Mouse (Mus musculus) left cerebral cortex, postnatal 10 days (tissue): ENCODE measurements around the gene Lingo2. TPM values are rescaled to one million over a fixed set of nuclear protein-coding genes. Genes with fewer than 3 reads are reported as not detected.

Experiments
- DNase-seq, 2 experiments: peaks; one replicate each; pipeline ENCODE4 v3.0.0; 2021 to 2022; ENCODE audit warnings: low spot score in 2 of 2, mixed read lengths in 1 of 2; ENCODE audit errors: extremely low spot score in 1 of 2
- intact Hi-C: fragments of 180-260 bp; cut with DNase I; formaldehyde crosslinking; loops from one replicate; pipeline ENCODE4 v1.15.1; 2025
- total RNA-seq, 2 experiments: library from RNA; stranded (reverse); gene quantifications; 2 replicates each; pipeline ENCODE4 v1.2.3; 2021

The Lingo2 gene
- total RNA-seq, 2 experiments from 2014 or later: 88.1 to 91.8 TPM

GRCm38 (mm10) chr4:36576801-36577200, 374.7 kb downstream of the Lingo2 start:
- no peak for DNase-seq
- intact Hi-C loops: no loop called here

- no peak for DNase-seq
- intact Hi-C loops: no loop called here
These were observed 375.3 kb downstream of the Lingo2 start for GRCm38 (mm10) chr4:36576256-36576655.

GRCm38 (mm10) chr4:36566544-36566943, 385.0 kb downstream of the Lingo2 start:
- intact Hi-C loops: no loop called here

GRCm38 (mm10) chr4:36560997-36561396, 390.6 kb downstream of the Lingo2 start:
- no peak for DNase-seq
- intact Hi-C loops: no loop called here

More at GRCm38 (mm10) chr4:36566544-36566943, 385.0 kb downstream of the Lingo2 start:
- no peak for DNase-seq

GRCm38 (mm10) chr4:36540664-36541360, 410.7 kb downstream of the Lingo2 start:
- no peak for DNase-seq
- intact Hi-C loops: no loop called here

- intact Hi-C loops: no loop called here
- DNase-seq: no peak
These were observed 417.7 kb downstream of the Lingo2 start for GRCm38 (mm10) chr4:36533895-36534294.

- no peak for DNase-seq
- intact Hi-C loops: no loop called here
These were observed 461.3 kb downstream of the Lingo2 start for GRCm38 (mm10) chr4:36490255-36490654.

- intact Hi-C loops: no loop called here
- DNase-seq: no peak
These were observed 516.3 kb downstream of the Lingo2 start for GRCm38 (mm10) chr4:36435211-36435610.

GRCm38 (mm10) chr4:36426192-36426591, 525.4 kb downstream of the Lingo2 start:
- DNase-seq: no peak
- intact Hi-C loops: no loop called here

GRCm38 (mm10) chr4:36407350-36407749, 544.2 kb downstream of the Lingo2 start:
- intact Hi-C loops: no loop called here
- no peak for DNase-seq

GRCm38 (mm10) chr4:36368925-36369324, 582.6 kb downstream of the Lingo2 start:
- no peak for DNase-seq

GRCm38 (mm10) chr4:36354401-36354800, 597.1 kb downstream of the Lingo2 start:
- DNase-seq: no peak
- intact Hi-C loops: no loop called here

More at GRCm38 (mm10) chr4:36368925-36369324, 582.6 kb downstream of the Lingo2 start:
- intact Hi-C loops: no loop called here

GRCm38 (mm10) chr4:36331741-36332140, 619.8 kb downstream of the Lingo2 start:
- DNase-seq: no peak
- intact Hi-C loops: no loop called here

GRCm38 (mm10) chr4:36325603-36326002, 625.9 kb downstream of the Lingo2 start:
- intact Hi-C loops: no loop called here
- DNase-seq: no peak

- intact Hi-C loops: no loop called here
- DNase-seq: no peak
These were observed 638.5 kb downstream of the Lingo2 start for GRCm38 (mm10) chr4:36313067-36313466.

GRCm38 (mm10) chr4:36311431-36311830, 640.1 kb downstream of the Lingo2 start:
- no peak for DNase-seq
- intact Hi-C loops: no loop called here

- DNase-seq: no peak
- intact Hi-C loops: no loop called here
These were observed 646.3 kb downstream of the Lingo2 start for GRCm38 (mm10) chr4:36305228-36305627.

GRCm38 (mm10) chr4:36289701-36290053, 661.9 kb downstream of the Lingo2 start:
- intact Hi-C loops: no loop called here
- no peak for DNase-seq

- intact Hi-C loops: no loop called here
- DNase-seq: peak; percentile 62 to 77
These were observed 662.5 kb downstream of the Lingo2 start for GRCm38 (mm10) chr4:36288813-36289700.
